Mouse (Mus musculus): ENCODE measurements at regions not wholly inside any gene's neighbourhood (a gene's known extent, or its start where the extent isn't known, plus 50 kb on each side); places are given as distances from the start of the nearest gene placed in this dataset.

- Histone ChIP-seq H3K36me3 (ENCODE audit: insufficient read depth, low read length) (no peaks in the 10 kb centered on the region), H3K4me1 (replicated peaks; ENCODE audit: low read depth, low read length) (no peaks in the 10 kb centered on the region), H3K4me3 (replicated peaks; ENCODE audit: low read length) (no peak overlapping the region), H3K9me3 (ENCODE audit: low read length) (no peaks in the 10 kb centered on the region), H3K27me3 (ENCODE audit: insufficient read depth, low read length) (no peaks in the 10 kb centered on the region)
- TF ChIP-seq NANOG (IDR thresholded peaks at IDR 0.05; ENCODE audit: borderline replicate concordance, low read length) (no peak), POU5F1 (IDR thresholded peaks at IDR 0.05; ENCODE audit: borderline replicate concordance, low read length) (no peak)
These were observed 163.1 kb upstream of the 4930412O13Rik start for GRCm38 (mm10) chr2:9717904-9718303.

DNA sequence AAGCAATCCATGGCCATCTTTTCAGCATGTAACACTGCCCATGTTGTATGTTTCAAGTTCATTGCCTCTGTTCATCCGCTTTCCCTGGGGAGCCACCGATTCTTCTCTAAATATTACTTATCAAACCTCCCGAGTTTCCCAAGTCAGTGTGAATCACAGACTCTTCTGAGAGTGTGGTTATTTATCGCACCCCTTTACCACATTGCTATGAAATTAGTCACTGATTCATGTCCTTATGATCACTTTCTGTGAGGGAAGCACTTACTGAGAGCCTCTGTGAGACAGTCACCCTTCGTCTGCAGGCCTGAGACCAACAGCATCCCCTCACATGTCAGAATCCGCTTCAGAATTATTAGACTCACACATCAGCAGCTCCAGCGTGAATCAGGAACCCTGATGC is 147.8 kb upstream of the 4930412O13Rik start:
- Histone ChIP-seq H3K4me1 (replicated peaks; ENCODE audit: low read depth, low read length) (no peaks in the 10 kb centered on the region), H3K36me3 (ENCODE audit: insufficient read depth, low read length) (no peaks in the 10 kb centered on the region), H3K27me3 (ENCODE audit: insufficient read depth, low read length) (no peaks in the 10 kb centered on the region), H3K4me3 (replicated peaks; ENCODE audit: low read length) (no peak overlapping the region), H3K9me3 (ENCODE audit: low read length) (no peaks in the 10 kb centered on the region)
- no peak for TF ChIP-seq CTCF (conservative IDR thresholded peaks at IDR 0.05; ENCODE audit: low read length)
- no peak for TF ChIP-seq POU5F1 (IDR thresholded peaks at IDR 0.05; ENCODE audit: borderline replicate concordance, low read length)
- no peak for TF ChIP-seq NANOG (IDR thresholded peaks at IDR 0.05; ENCODE audit: borderline replicate concordance, low read length)

DNA sequence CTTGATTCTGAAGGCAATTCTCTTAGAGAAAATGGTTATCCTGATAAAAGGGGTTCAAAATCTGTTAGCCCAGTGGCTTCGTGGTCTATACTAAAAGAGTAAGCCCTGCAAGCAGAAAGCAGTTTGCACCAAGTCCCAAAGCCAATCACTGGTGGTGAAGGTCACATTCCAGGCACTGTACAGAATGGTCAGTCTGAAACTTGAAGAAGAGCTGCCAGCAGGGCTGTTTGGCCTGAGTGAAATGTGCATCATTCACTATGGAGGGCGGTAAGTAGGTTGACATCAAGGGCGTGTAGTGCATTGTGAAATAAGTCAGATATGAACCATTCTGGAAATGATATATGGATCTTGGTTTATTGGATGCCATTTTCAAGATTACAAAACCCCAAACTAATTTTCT is 136.9 kb upstream of the 4930412O13Rik start:
- TF ChIP-seq CTCF (conservative IDR thresholded peaks at IDR 0.05; ENCODE audit: low read length) (no peak), POU5F1 (IDR thresholded peaks at IDR 0.05; ENCODE audit: borderline replicate concordance, low read length) (no peak), NANOG (IDR thresholded peaks at IDR 0.05; ENCODE audit: borderline replicate concordance, low read length) (no peak)
- Histone ChIP-seq H3K36me3 (ENCODE audit: insufficient read depth, low read length) (no peaks in the 10 kb centered on the region), H3K4me3 (replicated peaks; ENCODE audit: low read length) (no peak overlapping the region), H3K27me3 (ENCODE audit: insufficient read depth, low read length) (no peaks in the 10 kb centered on the region), H3K9me3 (ENCODE audit: low read length) (no peaks in the 10 kb centered on the region), H3K4me1 (replicated peaks; ENCODE audit: low read depth, low read length) (peaks cover 3% of the 10 kb centered on the region; the same call in 1 of the 2 replicates)

- Histone ChIP-seq H3K9me3 (ENCODE audit: low read length) (no peaks in the 10 kb centered on the region), H3K27me3 (ENCODE audit: insufficient read depth, low read length) (no peaks in the 10 kb centered on the region), H3K36me3 (ENCODE audit: insufficient read depth, low read length) (no peaks in the 10 kb centered on the region), H3K4me1 (replicated peaks; ENCODE audit: low read depth, low read length) (peaks cover 16% of the 10 kb centered on the region), H3K4me3 (replicated peaks; ENCODE audit: low read length) (no peak overlapping the region)
- TF ChIP-seq CTCF (conservative IDR thresholded peaks at IDR 0.05; ENCODE audit: low read length) (no peak), NANOG (IDR thresholded peaks at IDR 0.05; ENCODE audit: borderline replicate concordance, low read length) (no peak), POU5F1 (IDR thresholded peaks at IDR 0.05; ENCODE audit: borderline replicate concordance, low read length) (no peak)
These were observed 130.9 kb upstream of the 4930412O13Rik start for GRCm38 (mm10) chr2:9749829-9750788.

DNA sequence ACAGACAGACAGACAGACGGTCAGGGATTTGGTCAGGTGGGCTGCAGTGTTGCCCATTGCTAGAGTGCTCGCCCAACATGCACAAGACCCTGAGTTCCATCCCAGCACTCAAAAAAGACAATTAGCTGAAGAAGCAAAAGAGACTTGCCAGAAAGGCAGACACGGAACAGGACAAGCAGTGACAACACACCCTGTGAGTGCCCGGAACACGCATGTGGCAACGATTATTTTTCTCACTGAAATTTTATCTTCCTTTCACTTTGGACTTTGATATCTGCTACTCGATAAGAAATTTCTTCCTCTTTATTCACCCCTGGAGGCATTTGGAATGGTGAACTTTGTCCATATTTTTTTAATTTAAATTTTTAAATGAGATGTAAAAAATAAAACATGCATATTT is 127.4 kb upstream of the 4930412O13Rik start:
- TF ChIP-seq CTCF (conservative IDR thresholded peaks at IDR 0.05; ENCODE audit: low read length) = no peak
- no peak for TF ChIP-seq NANOG (IDR thresholded peaks at IDR 0.05; ENCODE audit: borderline replicate concordance, low read length)
- no peak for TF ChIP-seq POU5F1 (IDR thresholded peaks at IDR 0.05; ENCODE audit: borderline replicate concordance, low read length)
- H3K4me1 ChIP-seq (replicated peaks; ENCODE audit: low read depth, low read length) = peaks cover 16% of the 10 kb centered on the region
- no peaks in the 10 kb centered on the region for H3K27me3 ChIP-seq (ENCODE audit: insufficient read depth, low read length)
- H3K36me3 ChIP-seq (ENCODE audit: insufficient read depth, low read length) = no peaks in the 10 kb centered on the region
- no peaks in the 10 kb centered on the region for H3K9me3 ChIP-seq (ENCODE audit: low read length)
- H3K4me3 ChIP-seq (replicated peaks; ENCODE audit: low read length) = no peak overlapping the region

DNA sequence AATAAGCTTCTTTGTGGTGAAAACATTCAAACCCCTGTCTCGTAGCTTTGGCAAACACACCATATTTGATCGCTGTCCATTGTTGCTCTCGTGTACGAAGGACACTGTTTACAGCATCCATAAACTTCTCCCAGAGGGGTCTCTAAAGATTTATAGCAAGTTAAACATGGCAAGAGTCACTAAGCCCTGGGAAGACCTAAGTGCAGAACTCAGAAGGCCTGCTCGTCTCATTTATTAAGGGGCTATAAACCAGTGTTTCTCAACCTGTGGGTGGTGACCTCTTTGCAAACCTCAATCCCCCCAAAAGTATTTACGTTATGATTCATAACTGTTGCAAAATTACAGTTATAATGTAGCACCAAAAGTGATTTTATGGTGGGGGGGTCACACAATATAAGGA is 126.9 kb upstream of the 4930412O13Rik start:
- Histone ChIP-seq H3K36me3 (ENCODE audit: insufficient read depth, low read length) (no peaks in the 10 kb centered on the region), H3K4me3 (replicated peaks; ENCODE audit: low read length) (no peak overlapping the region), H3K9me3 (ENCODE audit: low read length) (no peaks in the 10 kb centered on the region), H3K4me1 (replicated peaks; ENCODE audit: low read depth, low read length) (peaks cover 13% of the 10 kb centered on the region), H3K27me3 (ENCODE audit: insufficient read depth, low read length) (no peaks in the 10 kb centered on the region)
- TF ChIP-seq POU5F1 (IDR thresholded peaks at IDR 0.05; ENCODE audit: borderline replicate concordance, low read length) (no peak), NANOG (IDR thresholded peaks at IDR 0.05; ENCODE audit: borderline replicate concordance, low read length) (no peak), CTCF (conservative IDR thresholded peaks at IDR 0.05; ENCODE audit: low read length) (no peak)

DNA sequence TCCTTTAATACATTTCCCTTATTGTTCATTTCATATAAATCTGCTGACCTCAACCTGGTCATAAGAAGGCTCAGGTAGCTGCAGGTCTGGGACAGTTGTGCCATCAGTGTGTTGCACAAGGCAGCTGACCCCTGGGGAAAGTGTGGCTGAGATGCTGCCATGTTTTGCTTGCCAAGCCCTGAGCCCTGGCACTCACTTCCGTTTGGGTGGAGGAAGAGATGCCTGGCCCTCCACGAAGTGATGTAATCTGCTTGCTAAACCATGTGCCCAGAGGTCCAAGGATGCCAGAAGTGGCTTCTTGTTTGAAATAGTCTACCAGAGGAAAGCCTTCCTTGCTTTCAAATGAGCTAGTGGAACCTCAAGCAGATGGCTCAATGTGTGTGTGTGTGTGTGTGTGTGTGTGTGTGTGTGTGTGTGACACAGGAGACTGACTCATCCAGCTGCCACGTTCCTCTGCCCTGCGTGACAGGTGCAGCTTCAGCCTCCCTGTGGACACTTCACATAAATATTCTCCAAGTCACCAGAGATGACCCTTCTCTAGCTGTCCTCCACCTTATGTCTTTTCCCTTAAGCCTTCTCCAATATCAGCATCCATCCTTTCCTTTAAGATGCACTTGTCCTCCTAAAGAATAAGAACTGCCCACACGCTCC is 123.2 kb upstream of the 4930412O13Rik start:
- H3K27me3 ChIP-seq (ENCODE audit: insufficient read depth, low read length) = no peaks in the 10 kb centered on the region
- no peaks in the 10 kb centered on the region for H3K4me1 ChIP-seq (replicated peaks; ENCODE audit: low read depth, low read length)
- no peak for TF ChIP-seq NANOG (IDR thresholded peaks at IDR 0.05; ENCODE audit: borderline replicate concordance, low read length)
- H3K4me3 ChIP-seq (replicated peaks; ENCODE audit: low read length) = no peak overlapping the region
- no peaks in the 10 kb centered on the region for H3K9me3 ChIP-seq (ENCODE audit: low read length)
- H3K36me3 ChIP-seq (ENCODE audit: insufficient read depth, low read length) = no peaks in the 10 kb centered on the region

DNA sequence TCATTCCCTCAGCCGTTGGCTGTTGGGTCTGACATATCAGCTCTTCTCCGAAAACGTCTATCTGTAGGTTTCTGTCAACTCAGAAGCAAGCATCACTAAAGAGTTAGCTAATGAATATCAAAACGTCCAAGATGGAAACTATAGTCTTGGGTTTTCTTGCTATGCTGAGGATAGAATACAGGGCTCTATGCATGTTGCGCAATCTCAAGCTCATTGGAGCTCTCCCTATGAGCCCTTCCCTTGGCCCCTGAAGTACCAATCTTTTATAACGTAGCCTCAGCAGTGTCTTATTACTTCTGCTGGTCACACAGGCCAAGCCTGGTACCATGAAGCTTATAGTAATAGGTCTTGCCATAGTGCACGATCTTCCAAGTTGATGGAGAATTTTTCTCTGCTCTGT is 122.1 kb upstream of the 4930412O13Rik start:
- H3K27me3 ChIP-seq (ENCODE audit: insufficient read depth, low read length) = no peaks in the 10 kb centered on the region
- H3K4me1 ChIP-seq (replicated peaks; ENCODE audit: low read depth, low read length) = no peaks in the 10 kb centered on the region
- no peak for TF ChIP-seq POU5F1 (IDR thresholded peaks at IDR 0.05; ENCODE audit: borderline replicate concordance, low read length)
- TF ChIP-seq CTCF (conservative IDR thresholded peaks at IDR 0.05; ENCODE audit: low read length) = no peak
- TF ChIP-seq NANOG (IDR thresholded peaks at IDR 0.05; ENCODE audit: borderline replicate concordance, low read length) = no peak
- no peak overlapping the region for H3K4me3 ChIP-seq (replicated peaks; ENCODE audit: low read length)
- no peaks in the 10 kb centered on the region for H3K36me3 ChIP-seq (ENCODE audit: insufficient read depth, low read length)
- H3K9me3 ChIP-seq (ENCODE audit: low read length) = no peaks in the 10 kb centered on the region

Data from E14TG2a.4 (cell line).